Mouse (Mus musculus): ENCODE results near the gene Rbm47. TPM values are rescaled to one million over a fixed set of nuclear protein-coding genes. Genes with fewer than 3 reads are reported as not detected.
A peak's percentile ranks its signal among the peaks of the same experiment; 100 is the strongest.

The Rbm47 gene
- polyA plus RNA-seq, 1 experiment from 2014 or later = 7.3 TPM

DNA sequence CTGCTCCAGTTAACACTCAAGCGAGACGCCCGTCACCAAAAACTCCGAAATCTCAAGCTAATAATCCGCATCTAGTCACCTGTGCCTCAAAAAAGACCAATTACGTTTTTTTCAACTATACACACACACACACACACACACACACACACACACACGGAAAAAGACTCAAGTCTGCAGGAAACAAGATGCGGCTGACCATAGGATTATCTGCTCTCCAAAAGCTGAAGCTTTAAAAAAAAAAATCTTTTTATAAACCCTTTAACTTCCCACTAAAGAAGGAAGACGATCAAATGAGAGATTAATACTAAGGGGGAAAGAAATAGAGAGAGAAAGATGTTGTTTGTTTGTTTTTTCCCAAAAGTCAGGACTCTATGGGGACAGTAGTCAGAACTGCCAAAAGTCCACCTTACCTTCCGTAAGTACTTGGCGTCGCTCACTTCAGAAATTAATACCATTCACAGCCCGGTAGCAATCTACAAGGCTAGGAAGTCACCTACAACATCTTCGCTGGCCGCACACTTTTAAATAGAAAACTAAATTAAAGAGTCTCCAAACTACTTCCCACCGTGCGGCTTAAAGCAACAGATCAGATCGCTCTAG is 22.7 kb downstream of the Rbm47 start:
- Histone ChIP-seq H3K9ac (peak overlapping the region; percentile 52), H3K27ac (peak overlapping the region; percentile 43; the same call in 1 of the 2 replicates), H3K9me3 (ENCODE audit: control insufficient read depth, low read length) (no peaks in the 10 kb centered on the region), H3K27me3 (ENCODE audit: control insufficient read depth, insufficient read depth, low read length) (peaks cover 63% of the 10 kb centered on the region), H3K4me3 (replicated peaks; ENCODE audit: low read length) (peak overlapping the region; percentile 34), H3K4me1 (replicated peaks; ENCODE audit: control insufficient read depth, insufficient read depth, low read length) (peaks cover 11% of the 10 kb centered on the region; the same call in 1 of the 2 replicates), H3K36me3 (replicated peaks; ENCODE audit: control insufficient read depth, insufficient read depth) (no peaks in the 10 kb centered on the region), H3K4me2 (replicated peaks) (peak overlapping the region; percentile 70)
- WGBS = 3% methylated on average over 15 of the region's 18 CpGs
- no peak for ATAC-seq (ENCODE audit: low FRiP score)
- no peak for DNase-seq (ENCODE audit: low spot score)

DNA sequence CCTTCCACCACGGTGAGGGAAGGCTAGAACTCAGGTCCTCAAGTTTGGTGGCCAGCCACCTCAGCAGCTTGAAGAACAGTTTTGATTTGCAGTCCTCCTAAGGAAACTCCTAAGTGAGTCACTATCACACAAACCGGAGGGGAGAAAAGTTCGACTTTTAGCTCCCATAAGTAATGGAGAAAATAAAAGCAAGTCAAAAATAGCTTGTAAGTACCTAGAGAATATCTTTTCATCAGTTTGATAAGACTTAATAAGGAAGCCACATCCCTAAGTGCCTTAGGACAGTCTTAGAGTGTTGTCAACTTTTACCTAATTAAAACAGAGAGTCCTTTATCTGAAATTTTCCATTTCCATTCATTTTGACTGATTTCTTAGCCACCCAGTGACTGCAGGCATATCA is 23.3 kb downstream of the Rbm47 start:
- Histone ChIP-seq H3K9me3 (ENCODE audit: control insufficient read depth, low read length) (no peaks in the 10 kb centered on the region), H3K27me3 (ENCODE audit: control insufficient read depth, insufficient read depth, low read length) (peaks cover 60% of the 10 kb centered on the region), H3K4me2 (replicated peaks) (0 out of 2 replicates have a peak overlapping the region, but pooled peaks have one; percentile 70), H3K9ac (no peak overlapping the region), H3K36me3 (replicated peaks; ENCODE audit: control insufficient read depth, insufficient read depth) (no peaks in the 10 kb centered on the region), H3K4me3 (replicated peaks; ENCODE audit: low read length) (no peak overlapping the region), H3K27ac (no peak overlapping the region), H3K4me1 (replicated peaks; ENCODE audit: control insufficient read depth, insufficient read depth, low read length) (peaks cover 11% of the 10 kb centered on the region; the same call in 1 of the 2 replicates)
- 38% methylated on average over 3 of the region's 3 CpGs for WGBS
- no peak for ATAC-seq (ENCODE audit: low FRiP score)
- DNase-seq (ENCODE audit: low spot score) = no peak

DNA sequence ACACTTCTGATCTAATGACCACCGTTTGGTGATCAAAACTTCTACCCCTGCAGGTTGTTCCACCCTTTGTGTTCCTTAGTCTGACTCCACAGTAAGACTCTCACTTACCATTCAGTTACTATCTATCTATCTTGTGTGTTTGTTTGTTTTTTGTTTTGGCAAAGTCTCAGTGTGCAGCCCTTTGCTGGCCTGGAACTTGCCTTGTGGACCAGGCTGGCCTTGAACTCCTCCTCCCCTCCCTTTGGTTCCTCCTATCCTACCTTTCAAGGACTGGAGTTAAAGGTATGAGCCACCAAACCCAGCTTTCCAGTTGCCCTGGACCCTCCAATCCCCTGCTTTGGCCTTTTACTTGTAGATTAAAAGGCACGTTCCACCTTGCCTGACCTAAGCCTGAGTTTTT is 23.8 kb downstream of the Rbm47 start:
- Histone ChIP-seq H3K4me2 (replicated peaks) (0 out of 2 replicates have a peak overlapping the region, but pooled peaks have one; percentile 4), H3K4me1 (replicated peaks; ENCODE audit: control insufficient read depth, insufficient read depth, low read length) (peaks cover 11% of the 10 kb centered on the region; the same call in 1 of the 2 replicates), H3K36me3 (replicated peaks; ENCODE audit: control insufficient read depth, insufficient read depth) (no peaks in the 10 kb centered on the region), H3K27ac (no peak overlapping the region), H3K9ac (no peak overlapping the region), H3K9me3 (ENCODE audit: control insufficient read depth, low read length) (no peaks in the 10 kb centered on the region), H3K4me3 (replicated peaks; ENCODE audit: low read length) (no peak overlapping the region), H3K27me3 (ENCODE audit: control insufficient read depth, insufficient read depth, low read length) (peaks cover 55% of the 10 kb centered on the region)
- DNase-seq (ENCODE audit: low spot score) (no peak), ATAC-seq (ENCODE audit: low FRiP score) (no peak)
- 69% methylated on average over 2 of the region's 2 CpGs for WGBS

DNA sequence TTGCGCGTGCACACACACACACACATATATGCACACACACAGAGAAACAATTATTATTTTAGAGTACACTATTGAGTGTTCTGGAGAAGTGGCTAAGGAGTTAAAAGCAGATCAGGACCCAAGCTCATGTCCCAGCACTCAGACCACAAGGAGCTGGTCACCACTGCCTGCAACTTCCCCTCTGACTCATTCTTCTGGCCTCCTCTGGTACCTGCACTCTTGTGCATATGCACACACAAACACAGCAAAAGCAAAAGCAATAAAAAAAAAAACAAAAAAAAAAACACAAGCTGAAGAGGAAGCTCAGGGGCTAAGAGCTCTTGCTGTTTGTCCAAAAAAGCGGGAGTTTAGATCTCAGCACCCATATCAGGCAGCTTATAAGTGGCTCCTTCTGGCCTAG is 25.6 kb downstream of the Rbm47 start:
- Histone ChIP-seq H3K27ac (no peak overlapping the region), H3K9me3 (ENCODE audit: control insufficient read depth, low read length) (no peaks in the 10 kb centered on the region), H3K4me3 (replicated peaks; ENCODE audit: low read length) (no peak overlapping the region), H3K4me2 (replicated peaks) (no peak overlapping the region), H3K36me3 (replicated peaks; ENCODE audit: control insufficient read depth, insufficient read depth) (no peaks in the 10 kb centered on the region), H3K27me3 (ENCODE audit: control insufficient read depth, insufficient read depth, low read length) (peaks cover 41% of the 10 kb centered on the region), H3K4me1 (replicated peaks; ENCODE audit: control insufficient read depth, insufficient read depth, low read length) (peaks cover 11% of the 10 kb centered on the region; the same call in 1 of the 2 replicates), H3K9ac (no peak overlapping the region)
- ATAC-seq (ENCODE audit: low FRiP score) (no peak), DNase-seq (ENCODE audit: low spot score) (no peak)
- WGBS = 98% methylated on average over 3 of the region's 3 CpGs

DNA sequence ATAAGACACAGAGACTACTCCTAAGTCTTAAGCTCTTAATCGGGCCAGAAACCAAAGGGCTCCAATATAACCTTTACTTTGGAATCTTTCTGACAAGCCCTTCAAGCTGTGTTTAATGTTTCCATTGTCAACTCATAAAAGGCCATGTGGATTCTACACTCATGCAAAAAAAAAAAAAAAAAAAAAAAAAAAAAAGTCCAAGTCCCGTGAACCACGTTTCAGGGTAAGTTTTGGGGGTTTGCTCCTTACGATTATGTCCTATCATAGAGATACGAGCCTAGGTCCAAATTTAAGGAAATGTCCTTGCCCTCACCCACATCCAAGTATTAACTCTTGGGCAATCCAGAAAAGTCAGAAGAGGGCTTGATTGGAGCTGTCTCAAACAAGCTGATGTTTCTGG is 27.3 kb downstream of the Rbm47 start:
- H3K36me3 ChIP-seq (replicated peaks; ENCODE audit: control insufficient read depth, insufficient read depth) = no peaks in the 10 kb centered on the region
- 87% methylated on average over 5 of the region's 5 CpGs for WGBS
- no peak overlapping the region for H3K27ac ChIP-seq
- DNase-seq (ENCODE audit: low spot score) (no peak), ATAC-seq (ENCODE audit: low FRiP score) (no peak)
- no peaks in the 10 kb centered on the region for H3K9me3 ChIP-seq (ENCODE audit: control insufficient read depth, low read length)
- H3K4me1 ChIP-seq (replicated peaks; ENCODE audit: control insufficient read depth, insufficient read depth, low read length) = peaks cover 2% of the 10 kb centered on the region; the same call in 1 of the 2 replicates
- peaks cover 24% of the 10 kb centered on the region for H3K27me3 ChIP-seq (ENCODE audit: control insufficient read depth, insufficient read depth, low read length)
- no peak overlapping the region for H3K4me2 ChIP-seq (replicated peaks)
- H3K4me3 ChIP-seq (replicated peaks; ENCODE audit: low read length) = no peak overlapping the region
- H3K9ac ChIP-seq = no peak overlapping the region

DNA sequence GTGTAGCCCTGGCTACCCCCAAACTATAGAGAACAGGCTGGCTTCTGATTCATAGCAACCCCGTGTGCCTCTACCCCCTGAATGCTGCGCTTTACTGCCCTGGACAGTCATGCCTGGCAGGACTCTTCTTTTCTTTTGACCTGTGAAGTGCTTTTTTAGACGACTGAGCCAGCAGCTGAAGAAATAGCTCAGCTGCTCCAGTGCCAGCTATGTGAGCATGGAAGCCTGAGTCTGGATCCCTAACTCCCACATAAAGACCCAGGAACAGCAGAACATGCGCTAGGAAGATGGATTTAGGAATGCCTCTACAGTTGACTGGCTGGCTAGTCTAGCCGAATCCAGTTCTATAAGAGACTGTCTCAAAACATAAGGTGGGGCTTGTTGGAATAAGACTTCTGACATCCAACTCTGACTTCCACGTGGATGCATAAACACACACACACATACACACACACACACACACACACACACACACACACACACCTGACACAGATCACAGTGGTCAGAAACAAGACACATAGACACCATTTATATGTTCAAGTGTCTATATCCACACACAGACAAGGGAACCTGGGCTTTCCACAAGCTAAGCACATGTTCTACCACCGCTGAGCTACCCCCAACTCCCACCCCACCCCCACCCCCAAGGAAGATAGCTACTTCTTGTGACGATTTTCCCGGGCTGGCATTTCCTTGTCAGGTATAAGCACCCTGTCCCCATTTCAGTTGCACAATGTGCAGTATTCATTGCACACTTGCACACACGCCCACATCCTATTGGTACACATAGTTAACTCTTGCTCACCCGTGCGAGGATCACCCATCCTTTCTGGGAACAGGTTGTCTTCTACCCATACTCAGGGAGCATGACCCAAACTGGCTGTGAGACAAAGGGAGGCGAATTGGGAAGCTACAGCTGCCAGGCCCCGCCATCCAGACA is 29.6 kb downstream of the Rbm47 start:
- H3K4me3 ChIP-seq (replicated peaks; ENCODE audit: low read length) = no peak overlapping the region
- ATAC-seq (ENCODE audit: low FRiP score) = no peak
- no peak for DNase-seq (ENCODE audit: low spot score)
- no peak overlapping the region for H3K27ac ChIP-seq
- no peaks in the 10 kb centered on the region for H3K4me1 ChIP-seq (replicated peaks; ENCODE audit: control insufficient read depth, insufficient read depth, low read length)
- no peak overlapping the region for H3K9ac ChIP-seq
- no peaks in the 10 kb centered on the region for H3K9me3 ChIP-seq (ENCODE audit: control insufficient read depth, low read length)
- no peak overlapping the region for H3K4me2 ChIP-seq (replicated peaks)
- 85% methylated on average over 14 of the region's 14 CpGs for WGBS
- no peaks in the 10 kb centered on the region for H3K36me3 ChIP-seq (replicated peaks; ENCODE audit: control insufficient read depth, insufficient read depth)
- H3K27me3 ChIP-seq (ENCODE audit: control insufficient read depth, insufficient read depth, low read length) = peaks cover 2% of the 10 kb centered on the region

DNA sequence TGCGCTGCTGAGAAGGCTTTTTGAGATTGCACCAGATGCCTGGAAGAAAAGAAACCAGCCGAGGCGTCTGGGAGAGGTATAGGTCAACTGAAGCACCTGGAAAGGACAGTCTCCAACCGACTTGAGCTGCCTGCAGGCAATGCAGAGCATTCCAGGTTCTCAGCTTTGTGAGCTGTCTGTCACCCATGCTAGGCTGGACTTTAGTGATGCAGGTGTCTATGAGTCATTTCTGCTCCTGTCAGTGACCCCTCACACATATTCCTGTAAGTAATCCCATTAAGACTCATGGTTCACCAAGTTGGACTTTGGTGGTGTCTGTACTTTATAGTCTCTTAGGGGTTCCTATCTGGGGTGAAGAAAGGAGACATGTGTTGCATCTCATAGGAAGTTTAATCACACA is 31.4 kb downstream of the Rbm47 start:
- Histone ChIP-seq H3K27me3 (ENCODE audit: control insufficient read depth, insufficient read depth, low read length) (no peaks in the 10 kb centered on the region), H3K36me3 (replicated peaks; ENCODE audit: control insufficient read depth, insufficient read depth) (no peaks in the 10 kb centered on the region), H3K9ac (no peak overlapping the region), H3K4me2 (replicated peaks) (no peak overlapping the region), H3K27ac (no peak overlapping the region), H3K4me1 (replicated peaks; ENCODE audit: control insufficient read depth, insufficient read depth, low read length) (no peaks in the 10 kb centered on the region), H3K4me3 (replicated peaks; ENCODE audit: low read length) (no peak overlapping the region), H3K9me3 (ENCODE audit: control insufficient read depth, low read length) (no peaks in the 10 kb centered on the region)
- ATAC-seq (ENCODE audit: low FRiP score) (no peak), DNase-seq (ENCODE audit: low spot score) (no peak)
- 90% methylated on average over 4 of the region's 4 CpGs for WGBS

DNA sequence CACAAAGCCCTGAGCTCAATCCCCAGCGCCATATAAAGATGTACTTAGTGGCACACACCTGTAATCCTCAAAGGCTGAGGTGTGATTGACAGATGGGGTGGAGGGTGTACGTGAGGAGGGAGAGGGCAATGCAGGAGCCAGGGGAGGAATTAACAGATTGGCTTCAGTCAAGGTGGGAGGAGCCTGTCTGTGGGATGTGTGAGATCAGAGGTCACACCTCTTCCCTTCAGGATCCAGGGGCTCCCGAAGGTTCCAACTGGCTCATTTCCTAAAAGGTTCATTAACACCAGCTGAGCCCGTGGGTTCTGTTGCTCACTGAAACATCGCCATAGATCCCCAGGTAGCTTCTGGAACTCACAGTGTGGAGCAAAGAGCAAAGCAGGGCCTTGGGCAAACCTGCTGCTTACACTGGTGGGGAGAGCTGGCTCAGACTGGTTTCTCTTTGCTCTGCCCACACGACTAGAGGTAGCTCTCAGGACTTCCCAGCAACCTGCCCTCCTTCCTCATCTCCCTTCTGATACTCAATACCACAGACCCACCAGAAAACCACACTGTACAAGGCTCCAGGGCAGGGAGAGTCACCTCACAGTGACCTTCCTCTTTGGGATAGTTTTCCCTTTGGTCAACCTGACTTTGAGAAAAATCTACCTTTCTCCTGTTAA is 33.2 kb downstream of the Rbm47 start:
- ATAC-seq (ENCODE audit: low FRiP score) (no peak), DNase-seq (ENCODE audit: low spot score) (no peak)
- Histone ChIP-seq H3K9ac (no peak overlapping the region), H3K4me2 (replicated peaks) (no peak overlapping the region), H3K4me1 (replicated peaks; ENCODE audit: control insufficient read depth, insufficient read depth, low read length) (no peaks in the 10 kb centered on the region), H3K9me3 (ENCODE audit: control insufficient read depth, low read length) (no peaks in the 10 kb centered on the region), H3K27me3 (ENCODE audit: control insufficient read depth, insufficient read depth, low read length) (no peaks in the 10 kb centered on the region), H3K27ac (no peak overlapping the region), H3K4me3 (replicated peaks; ENCODE audit: low read length) (no peak overlapping the region), H3K36me3 (replicated peaks; ENCODE audit: control insufficient read depth, insufficient read depth) (no peaks in the 10 kb centered on the region)
- WGBS = 47% methylated on average over 6 of the region's 6 CpGs

DNA sequence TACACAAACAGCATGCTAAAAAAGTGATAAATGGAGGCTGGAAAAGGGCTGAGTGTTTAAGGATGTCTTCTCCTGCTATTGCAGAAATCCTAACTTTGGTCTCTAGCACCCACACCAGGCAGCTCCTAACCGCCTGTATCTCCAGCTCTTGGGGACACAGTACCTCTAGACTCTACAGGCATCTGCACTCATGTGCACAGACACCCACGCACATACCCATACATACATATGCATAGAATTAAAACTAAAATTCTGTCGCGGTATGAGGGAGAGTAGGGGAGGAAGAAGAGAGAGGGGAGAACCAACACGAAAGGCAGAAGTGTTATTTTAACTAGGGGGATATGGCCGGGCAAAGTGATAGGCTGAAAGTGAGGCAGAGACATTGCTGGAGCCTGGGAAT is 33.7 kb downstream of the Rbm47 start:
- no peak overlapping the region for H3K9ac ChIP-seq
- no peaks in the 10 kb centered on the region for H3K27me3 ChIP-seq (ENCODE audit: control insufficient read depth, insufficient read depth, low read length)
- H3K4me2 ChIP-seq (replicated peaks) = no peak overlapping the region
- H3K4me1 ChIP-seq (replicated peaks; ENCODE audit: control insufficient read depth, insufficient read depth, low read length) = no peaks in the 10 kb centered on the region
- DNase-seq (ENCODE audit: low spot score) (no peak), ATAC-seq (ENCODE audit: low FRiP score) (no peak)
- H3K9me3 ChIP-seq (ENCODE audit: control insufficient read depth, low read length) = no peaks in the 10 kb centered on the region
- 73% methylated on average over 6 of the region's 6 CpGs for WGBS
- H3K4me3 ChIP-seq (replicated peaks; ENCODE audit: low read length) = no peak overlapping the region
- no peak overlapping the region for H3K27ac ChIP-seq
- no peaks in the 10 kb centered on the region for H3K36me3 ChIP-seq (replicated peaks; ENCODE audit: control insufficient read depth, insufficient read depth)

Measured in hindbrain, embryonic 14.5 days (tissue).